Mouse (Mus musculus): ENCODE measurements around the gene Scaper. TPM values are rescaled to one million over a fixed set of nuclear protein-coding genes. Genes with fewer than 3 reads are reported as not detected.

Gene Scaper
- polyA plus RNA-seq, 1 experiment from 2014 or later, result 9.3 TPM

- Histone ChIP-seq H3K27ac (no peak overlapping the region), H3K36me3 (ENCODE audit: inconsistent target) (no peaks in the 10 kb centered on the region)
- 86% methylated on average over 5 of the region's 5 CpGs for WGBS (ENCODE audit: missing documents)
Measured at GRCm38 (mm10) chr9:55710553-55710952, 227.4 kb downstream of the Scaper start.

GRCm38 (mm10) chr9:55706603-55707002, 231.3 kb downstream of the Scaper start:
- no peaks in the 10 kb centered on the region for H3K79me2 ChIP-seq (ENCODE audit: inconsistent target)
- 100% methylated on average over 3 of the region's 3 CpGs for WGBS (ENCODE audit: missing documents)

More at GRCm38 (mm10) chr9:55710553-55710952, 227.4 kb downstream of the Scaper start:
- H3K4me3 ChIP-seq (ENCODE audit: inconsistent target), result no peak overlapping the region
- no peaks in the 10 kb centered on the region for H3K79me2 ChIP-seq (ENCODE audit: inconsistent target)

GRCm38 (mm10) chr9:55695307-55695706, 242.6 kb downstream of the Scaper start:
- Histone ChIP-seq H3K36me3 (ENCODE audit: inconsistent target) (no peaks in the 10 kb centered on the region), H3K79me2 (ENCODE audit: inconsistent target) (no peaks in the 10 kb centered on the region), H3K4me3 (ENCODE audit: inconsistent target) (no peak overlapping the region), H3K27ac (no peak overlapping the region)
- WGBS (ENCODE audit: missing documents), result 100% methylated on average over 1 of the region's 1 CpGs

More at GRCm38 (mm10) chr9:55706603-55707002, 231.3 kb downstream of the Scaper start:
- no peak overlapping the region for H3K4me3 ChIP-seq (ENCODE audit: inconsistent target)
- no peaks in the 10 kb centered on the region for H3K36me3 ChIP-seq (ENCODE audit: inconsistent target)
- no peak overlapping the region for H3K27ac ChIP-seq

- Histone ChIP-seq H3K27ac (no peak overlapping the region), H3K36me3 (ENCODE audit: inconsistent target) (no peaks in the 10 kb centered on the region), H3K79me2 (ENCODE audit: inconsistent target) (no peaks in the 10 kb centered on the region), H3K4me3 (ENCODE audit: inconsistent target) (no peak overlapping the region)
Measured at GRCm38 (mm10) chr9:55677099-55677498, 260.8 kb downstream of the Scaper start.

GRCm38 (mm10) chr9:55646444-55646843, 291.5 kb downstream of the Scaper start:
- no peak overlapping the region for H3K4me3 ChIP-seq (ENCODE audit: inconsistent target)
- no peak overlapping the region for H3K27ac ChIP-seq
- no peaks in the 10 kb centered on the region for H3K36me3 ChIP-seq (ENCODE audit: inconsistent target)
- H3K79me2 ChIP-seq (ENCODE audit: inconsistent target), result no peaks in the 10 kb centered on the region
- WGBS (ENCODE audit: missing documents), result 81% methylated on average over 2 of the region's 2 CpGs

- no peaks in the 10 kb centered on the region for H3K36me3 ChIP-seq (ENCODE audit: inconsistent target)
- H3K79me2 ChIP-seq (ENCODE audit: inconsistent target), result no peaks in the 10 kb centered on the region
- H3K27ac ChIP-seq, result no peak overlapping the region
- WGBS (ENCODE audit: missing documents), result 79% methylated on average over 4 of the region's 5 CpGs
- H3K4me3 ChIP-seq (ENCODE audit: inconsistent target), result no peak overlapping the region
Measured at GRCm38 (mm10) chr9:55626990-55627389, 310.9 kb downstream of the Scaper start.

GRCm38 (mm10) chr9:55614711-55615110, 323.2 kb downstream of the Scaper start:
- no peaks in the 10 kb centered on the region for H3K36me3 ChIP-seq (ENCODE audit: inconsistent target)
- 85% methylated on average over 3 of the region's 3 CpGs for WGBS (ENCODE audit: missing documents)
- no peak overlapping the region for H3K27ac ChIP-seq
- no peak overlapping the region for H3K4me3 ChIP-seq (ENCODE audit: inconsistent target)
- H3K79me2 ChIP-seq (ENCODE audit: inconsistent target), result no peaks in the 10 kb centered on the region

- H3K27ac ChIP-seq, result no peak overlapping the region
- 19% methylated on average over 4 of the region's 4 CpGs for WGBS (ENCODE audit: missing documents)
- H3K79me2 ChIP-seq (ENCODE audit: inconsistent target), result no peaks in the 10 kb centered on the region
Measured at GRCm38 (mm10) chr9:55609751-55610150, 328.2 kb downstream of the Scaper start.

GRCm38 (mm10) chr9:55608701-55609531, 329.0 kb downstream of the Scaper start:
- H3K36me3 ChIP-seq (ENCODE audit: inconsistent target), result no peaks in the 10 kb centered on the region
- WGBS (ENCODE audit: missing documents), result 82% methylated on average over 7 of the region's 7 CpGs
- H3K27ac ChIP-seq, result no peak overlapping the region
- H3K4me3 ChIP-seq (ENCODE audit: inconsistent target), result no peak overlapping the region
- no peaks in the 10 kb centered on the region for H3K79me2 ChIP-seq (ENCODE audit: inconsistent target)

More at GRCm38 (mm10) chr9:55609751-55610150, 328.2 kb downstream of the Scaper start:
- Histone ChIP-seq H3K36me3 (ENCODE audit: inconsistent target) (no peaks in the 10 kb centered on the region), H3K4me3 (ENCODE audit: inconsistent target) (no peak overlapping the region)

- no peaks in the 10 kb centered on the region for H3K79me2 ChIP-seq (ENCODE audit: inconsistent target)
- no peaks in the 10 kb centered on the region for H3K36me3 ChIP-seq (ENCODE audit: inconsistent target)
- no peak overlapping the region for H3K27ac ChIP-seq
- no peak overlapping the region for H3K4me3 ChIP-seq (ENCODE audit: inconsistent target)
Measured at GRCm38 (mm10) chr9:55598594-55598993, 339.3 kb downstream of the Scaper start.

GRCm38 (mm10) chr9:55586141-55586540, 351.8 kb downstream of the Scaper start:
- Histone ChIP-seq H3K79me2 (ENCODE audit: inconsistent target) (no peaks in the 10 kb centered on the region), H3K36me3 (ENCODE audit: inconsistent target) (no peaks in the 10 kb centered on the region), H3K4me3 (ENCODE audit: inconsistent target) (no peak overlapping the region), H3K27ac (no peak overlapping the region)
- WGBS (ENCODE audit: missing documents), result 94% methylated on average over 6 of the region's 6 CpGs

- H3K4me3 ChIP-seq (ENCODE audit: inconsistent target), result no peak overlapping the region
- no peak overlapping the region for H3K27ac ChIP-seq
- H3K36me3 ChIP-seq (ENCODE audit: inconsistent target), result no peaks in the 10 kb centered on the region
- WGBS (ENCODE audit: missing documents), result 90% methylated on average over 3 of the region's 3 CpGs
- no peaks in the 10 kb centered on the region for H3K79me2 ChIP-seq (ENCODE audit: inconsistent target)
Measured at GRCm38 (mm10) chr9:55581414-55581813, 356.5 kb downstream of the Scaper start.

- Histone ChIP-seq H3K27ac (no peak overlapping the region), H3K4me3 (ENCODE audit: inconsistent target) (no peak overlapping the region), H3K36me3 (ENCODE audit: inconsistent target) (no peaks in the 10 kb centered on the region), H3K79me2 (ENCODE audit: inconsistent target) (no peaks in the 10 kb centered on the region)
- 100% methylated on average over 1 of the region's 1 CpGs for WGBS (ENCODE audit: missing documents)
Measured at GRCm38 (mm10) chr9:55576571-55576970, 361.3 kb downstream of the Scaper start.

GRCm38 (mm10) chr9:55571071-55571470, 366.8 kb downstream of the Scaper start:
- Histone ChIP-seq H3K27ac (no peak overlapping the region), H3K36me3 (ENCODE audit: inconsistent target) (no peaks in the 10 kb centered on the region), H3K4me3 (ENCODE audit: inconsistent target) (no peak overlapping the region), H3K79me2 (ENCODE audit: inconsistent target) (no peaks in the 10 kb centered on the region)
- WGBS (ENCODE audit: missing documents), result 100% methylated on average over 1 of the region's 1 CpGs

GRCm38 (mm10) chr9:55568466-55569159, 369.3 kb downstream of the Scaper start:
- WGBS (ENCODE audit: missing documents), result 99% methylated on average over 5 of the region's 5 CpGs
- Histone ChIP-seq H3K27ac (no peak overlapping the region), H3K36me3 (ENCODE audit: inconsistent target) (no peaks in the 10 kb centered on the region), H3K79me2 (ENCODE audit: inconsistent target) (no peaks in the 10 kb centered on the region), H3K4me3 (ENCODE audit: inconsistent target) (no peak overlapping the region)

All from macrophage (primary cell).